Mouse (Mus musculus) forebrain, embryonic 11.5 days (tissue): ENCODE results near the gene Rabggta. TPM values are rescaled to one million over a fixed set of nuclear protein-coding genes. Genes with fewer than 3 reads are reported as not detected.

Experiments
- ATAC-seq: fragments of 200-750 bp; cut with Nextera tagmentation; replicated peaks from 2 replicates; pipeline ENCODE4 v1.8.0; 2017; ENCODE audit warnings: moderate TSS enrichment; ENCODE audit not compliant: low FRiP score
- DNase-seq: peaks from one replicate; pipeline ENCODE4 v3.0.0-alpha.2; 2017; ENCODE audit warnings: low spot score
- H3K27ac ChIP-seq: fragments of 300-500 bp; sonication (generic); 2 replicates; pipeline ENCODE4 v1.5.1; 2014; ENCODE audit warnings: low read depth, low read length
- H3K27me3 ChIP-seq: fragments of 300-500 bp; sonication (generic); 2 replicates; pipeline ENCODE4 v1.6.1; 2014; ENCODE audit warnings: mild to moderate bottlenecking, low read length, mixed read lengths; ENCODE audit not compliant: control insufficient read depth, insufficient read depth
- H3K36me3 ChIP-seq: fragments of 300-500 bp; sonication (generic); 2 replicates; pipeline ENCODE4 v1.6.1; 2014; ENCODE audit warnings: mild to moderate bottlenecking, low read length, moderate library complexity, mixed read lengths; ENCODE audit not compliant: control insufficient read depth, insufficient read depth
- H3K4me1 ChIP-seq: fragments of 300-500 bp; sonication (generic); replicated peaks from 2 replicates; pipeline ENCODE4 v1.6.1; 2014; ENCODE audit warnings: low read length, mixed read lengths; ENCODE audit not compliant: control insufficient read depth, insufficient read depth
- H3K4me2 ChIP-seq: fragments of 300-500 bp; sonication (generic); 2 replicates; pipeline ENCODE4 v1.6.1; 2014; ENCODE audit warnings: low read depth, mild to moderate bottlenecking, low read length, moderate library complexity, mixed read lengths; ENCODE audit not compliant: severe bottlenecking
- H3K4me3 ChIP-seq: fragments of 300-500 bp; sonication (generic); 2 replicates; pipeline ENCODE4 v1.5.1; 2014; ENCODE audit warnings: low read depth, low read length
- H3K9ac ChIP-seq: fragments of 300-500 bp; sonication (generic); 2 replicates; pipeline ENCODE4 v1.6.1; 2014; ENCODE audit warnings: low read length
- H3K9me3 ChIP-seq: fragments of 300-500 bp; sonication (generic); 2 replicates; pipeline ENCODE4 v1.6.1; 2016; ENCODE audit warnings: low read length, mixed read lengths; ENCODE audit not compliant: control insufficient read depth
- WGBS: fragments of 180-500 bp; shearing (Covaris S2); extraction: QIAGEN DNeasy Blood & Tissue Kit; methylation state at CpG from one replicate; pipeline ENCODE4 v1.1.7; 2014; 5-methylcytosine and 5-hydroxymethylcytosine counted together
- polyA plus RNA-seq: library from polyadenylated mRNA; unstranded; fragments of >200 nt; fragmentation: Nextera tagmentation; extraction: Ambion mirVana; gene quantifications from 2 replicates; pipeline ENCODE4 v1.2.1, GENCODE M21; 2014

The Rabggta gene
- polyA plus RNA-seq, 1 experiment from 2014 or later: 23.4 TPM

DNA sequence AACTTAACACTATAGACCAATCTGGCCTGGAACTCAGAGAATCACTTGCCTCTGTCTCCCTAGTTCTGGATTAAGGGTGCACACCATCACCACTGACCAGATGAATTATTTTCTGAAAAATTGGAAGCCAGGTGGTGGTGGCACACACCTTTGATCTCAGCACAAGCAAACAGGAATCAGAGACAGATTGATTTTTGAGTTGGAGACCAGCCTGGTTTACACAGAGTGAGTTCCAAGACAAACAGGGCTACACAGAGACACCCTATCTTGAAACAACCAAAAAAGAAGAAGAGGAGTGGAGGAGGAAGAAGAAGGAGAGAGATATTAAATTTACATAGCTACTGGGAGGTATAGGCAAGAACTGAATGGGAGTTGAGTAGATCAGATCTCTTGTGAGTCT is 4.2 kb upstream of the Rabggta start:
- H3K9ac ChIP-seq: no peak overlapping the region

GRCm38 (mm10) chr14:55724411-55724871 is 2.4 kb upstream of the Rabggta start:
- no peaks in the 10 kb centered on the region for H3K36me3 ChIP-seq
- no peak overlapping the region for H3K4me2 ChIP-seq
- 69% methylated on average over 8 of the region's 8 CpGs for WGBS
- no peak overlapping the region for H3K27ac ChIP-seq
- H3K9me3 ChIP-seq: no peaks in the 10 kb centered on the region
- no peaks in the 10 kb centered on the region for H3K4me1 ChIP-seq
- no peak for ATAC-seq
- H3K4me3 ChIP-seq: no peak overlapping the region
- H3K27me3 ChIP-seq: no peaks in the 10 kb centered on the region
- no peak overlapping the region for H3K9ac ChIP-seq
- DNase-seq: no peak

More for the DNA sequence above, 4.2 kb upstream of the Rabggta start:
- H3K9me3 ChIP-seq: no peaks in the 10 kb centered on the region
- H3K27me3 ChIP-seq: no peaks in the 10 kb centered on the region
- H3K4me2 ChIP-seq: no peak overlapping the region
- H3K27ac ChIP-seq: no peak overlapping the region
- H3K4me3 ChIP-seq: no peak overlapping the region
- no peak for DNase-seq
- ATAC-seq: no peak
- no peaks in the 10 kb centered on the region for H3K36me3 ChIP-seq
- no peaks in the 10 kb centered on the region for H3K4me1 ChIP-seq

DNA sequence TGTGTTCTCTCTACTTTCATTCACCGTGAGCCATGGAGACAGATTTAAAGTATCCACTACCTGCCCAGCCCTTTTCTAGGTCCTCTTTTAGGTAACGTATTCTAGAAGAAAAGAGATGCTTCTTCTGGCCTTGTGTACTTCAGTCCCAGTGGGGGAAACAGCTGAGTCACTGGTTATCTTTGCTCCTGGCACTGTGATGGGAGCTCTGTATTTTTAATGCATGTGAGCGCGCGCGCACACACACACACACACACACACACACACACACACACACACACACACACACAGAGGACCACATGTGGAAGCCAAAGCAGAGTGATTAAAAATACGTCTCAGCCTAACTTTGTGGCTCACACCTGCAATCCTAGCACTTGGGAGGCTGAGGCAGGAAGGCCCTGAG is 1.4 kb upstream of the Rabggta start:
- Histone ChIP-seq H3K9ac (no peak overlapping the region), H3K27me3 (no peaks in the 10 kb centered on the region), H3K4me1 (no peaks in the 10 kb centered on the region), H3K4me2 (no peak overlapping the region), H3K27ac (no peak overlapping the region), H3K36me3 (no peaks in the 10 kb centered on the region; the same call in 1 of the 2 replicates), H3K9me3 (no peaks in the 10 kb centered on the region), H3K4me3 (no peak overlapping the region)
- WGBS: 95% methylated on average over 7 of the region's 7 CpGs
- no peak for DNase-seq
- ATAC-seq: no peak

DNA sequence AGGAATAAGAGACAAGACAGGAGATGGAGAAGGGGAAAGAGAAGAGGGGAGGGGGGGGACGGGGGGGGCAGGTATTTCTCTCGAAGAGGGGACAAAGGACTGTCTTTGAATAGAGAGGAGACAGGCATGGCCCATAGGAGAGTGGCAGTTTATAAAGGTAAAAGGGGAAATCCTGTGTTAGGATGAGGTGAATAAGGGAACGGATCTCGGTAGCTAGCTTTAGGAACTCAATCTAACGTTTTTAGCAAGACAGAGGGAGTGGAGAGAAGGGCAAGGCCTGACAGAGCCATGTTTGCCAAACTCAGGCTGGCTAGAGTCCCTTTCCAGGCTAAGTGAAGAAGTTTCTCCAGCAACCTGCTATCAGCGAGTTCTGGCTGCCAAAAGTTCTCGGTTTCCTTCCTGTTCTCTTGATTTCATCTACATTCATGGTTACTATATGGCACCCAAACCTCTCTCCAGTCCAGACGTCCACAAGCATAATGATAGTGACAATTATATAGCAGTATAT is 429 bp upstream of the Rabggta start:
- Histone ChIP-seq H3K27me3 (no peaks in the 10 kb centered on the region), H3K36me3 (no peaks in the 10 kb centered on the region; the same call in 1 of the 2 replicates), H3K9ac (peak overlapping the region; percentile 73), H3K4me3 (peak overlapping the region; percentile 68), H3K4me2 (peak overlapping the region; percentile 48), H3K27ac (no peak overlapping the region), H3K9me3 (no peaks in the 10 kb centered on the region), H3K4me1 (no peaks in the 10 kb centered on the region)
- DNase-seq: no peak
- WGBS: 50% methylated on average over 8 of the region's 8 CpGs
- ATAC-seq: no peak; the same call in 1 of the 2 replicates

- no peaks in the 10 kb centered on the region for H3K9me3 ChIP-seq
- peak overlapping the region; percentile 68 for H3K4me3 ChIP-seq
- H3K4me1 ChIP-seq: no peaks in the 10 kb centered on the region
- H3K27ac ChIP-seq: no peak overlapping the region
- no peak overlapping the region for H3K9ac ChIP-seq
- DNase-seq (no peak), ATAC-seq (no peak)
- peak overlapping the region; percentile 48; the same call in 1 of the 2 replicates for H3K4me2 ChIP-seq
- H3K27me3 ChIP-seq: no peaks in the 10 kb centered on the region
- no peaks in the 10 kb centered on the region; the same call in 1 of the 2 replicates for H3K36me3 ChIP-seq
- 75% methylated on average over 6 of the region's 6 CpGs for WGBS
Measured at GRCm38 (mm10) chr14:55721076-55721475, 987 bp downstream of the Rabggta start.

GRCm38 (mm10) chr14:55720666-55721065 is 1.4 kb downstream of the Rabggta start:
- Histone ChIP-seq H3K36me3 (no peaks in the 10 kb centered on the region; the same call in 1 of the 2 replicates), H3K4me1 (no peaks in the 10 kb centered on the region), H3K4me2 (no peak overlapping the region), H3K9ac (no peak overlapping the region), H3K27ac (no peak overlapping the region), H3K4me3 (no peak overlapping the region), H3K27me3 (no peaks in the 10 kb centered on the region), H3K9me3 (no peaks in the 10 kb centered on the region)
- 94% methylated on average over 12 of the region's 12 CpGs for WGBS
- ATAC-seq (no peak), DNase-seq (no peak)

DNA sequence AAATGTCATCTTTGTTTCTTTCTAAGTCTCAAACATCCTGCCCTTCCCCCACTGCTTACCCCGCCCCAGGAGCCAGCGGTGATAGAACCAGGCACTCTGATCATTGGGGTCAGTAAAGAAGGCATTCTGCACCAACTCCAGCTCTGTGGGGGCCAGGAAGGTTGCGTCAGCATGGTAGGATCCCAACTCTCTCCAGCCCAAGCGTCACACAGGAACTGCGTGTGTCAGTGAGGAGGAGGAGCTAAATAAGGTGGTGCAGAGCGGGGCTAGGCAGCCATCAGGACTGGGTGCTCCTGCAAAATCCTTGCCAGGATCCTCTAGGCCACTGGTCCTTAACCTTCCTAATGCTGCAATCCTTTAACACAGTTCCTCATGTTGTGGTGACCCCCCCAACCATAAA is 2.3 kb downstream of the Rabggta start:
- no peak overlapping the region for H3K9ac ChIP-seq
- ATAC-seq (no peak), DNase-seq (no peak)
- no peak overlapping the region for H3K4me2 ChIP-seq
- no peaks in the 10 kb centered on the region for H3K27me3 ChIP-seq
- no peaks in the 10 kb centered on the region; the same call in 1 of the 2 replicates for H3K36me3 ChIP-seq
- H3K9me3 ChIP-seq: no peaks in the 10 kb centered on the region
- H3K27ac ChIP-seq: no peak overlapping the region
- no peak overlapping the region for H3K4me3 ChIP-seq
- H3K4me1 ChIP-seq: no peaks in the 10 kb centered on the region
- 86% methylated on average over 6 of the region's 6 CpGs for WGBS

- Histone ChIP-seq H3K27ac (no peak overlapping the region), H3K4me3 (no peak overlapping the region), H3K27me3 (no peaks in the 10 kb centered on the region; the same call in 1 of the 2 replicates), H3K4me2 (no peak overlapping the region), H3K36me3 (no peaks in the 10 kb centered on the region; the same call in 1 of the 2 replicates), H3K9ac (no peak overlapping the region), H3K9me3 (no peaks in the 10 kb centered on the region), H3K4me1 (peaks cover 3% of the 10 kb centered on the region; the same call in 1 of the 2 replicates)
- WGBS: 80% methylated on average over 8 of the region's 8 CpGs
- no peak for DNase-seq
- ATAC-seq: no peak
Measured at GRCm38 (mm10) chr14:55716884-55717283, 5.2 kb downstream of the Rabggta start.

DNA sequence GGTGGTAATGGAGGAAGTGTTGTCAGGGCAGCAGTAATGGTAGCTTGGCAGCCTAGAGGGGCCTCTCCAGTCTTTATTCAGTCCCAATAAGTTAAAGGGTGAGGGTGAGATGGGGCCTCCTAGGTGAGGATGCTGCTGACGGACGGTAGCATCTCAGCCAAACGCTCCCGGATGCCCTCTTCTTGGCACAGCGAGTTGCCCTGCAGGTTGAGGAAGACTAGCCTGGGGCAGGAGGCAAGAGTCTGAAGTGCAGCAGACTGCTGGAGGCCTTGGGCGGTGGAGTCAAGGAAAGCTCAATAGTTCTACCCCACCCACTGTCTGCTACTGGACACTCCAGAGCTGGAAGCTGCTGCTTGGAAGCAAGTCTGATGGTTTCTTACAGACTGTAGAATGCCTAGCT is 5.8 kb downstream of the Rabggta start:
- no peaks in the 10 kb centered on the region; the same call in 1 of the 2 replicates for H3K36me3 ChIP-seq
- no peaks in the 10 kb centered on the region for H3K9me3 ChIP-seq
- DNase-seq (no peak), ATAC-seq (no peak)
- no peaks in the 10 kb centered on the region; the same call in 1 of the 2 replicates for H3K27me3 ChIP-seq
- H3K4me1 ChIP-seq: peaks cover 3% of the 10 kb centered on the region; the same call in 1 of the 2 replicates
- H3K4me2 ChIP-seq: no peak overlapping the region
- no peak overlapping the region for H3K9ac ChIP-seq
- WGBS: over 99% methylated on average over 6 of the region's 6 CpGs
- H3K4me3 ChIP-seq: no peak overlapping the region
- no peak overlapping the region for H3K27ac ChIP-seq
